Mouse (Mus musculus) cerebellum, adult 2 months (tissue): ENCODE measurements around the gene Hibadh.

Source experiments
- CTCF ChIP-seq: fragments of 200-500 bp; IDR thresholded peaks from 2 replicates; pipeline ENCODE4 v1.5.1; 2011; ENCODE audit warnings: low read depth, mild to moderate bottlenecking, control low read depth, low read length, moderate library complexity, borderline replicate concordance; ENCODE audit not compliant: insufficient read depth
- POLR2A ChIP-seq: fragments of 200-500 bp; IDR thresholded peaks from 2 replicates; pipeline ENCODE4 v1.6.1; 2011; ENCODE audit warnings: low read length, control low read depth, borderline replicate concordance; ENCODE audit not compliant: insufficient read depth

DNA sequence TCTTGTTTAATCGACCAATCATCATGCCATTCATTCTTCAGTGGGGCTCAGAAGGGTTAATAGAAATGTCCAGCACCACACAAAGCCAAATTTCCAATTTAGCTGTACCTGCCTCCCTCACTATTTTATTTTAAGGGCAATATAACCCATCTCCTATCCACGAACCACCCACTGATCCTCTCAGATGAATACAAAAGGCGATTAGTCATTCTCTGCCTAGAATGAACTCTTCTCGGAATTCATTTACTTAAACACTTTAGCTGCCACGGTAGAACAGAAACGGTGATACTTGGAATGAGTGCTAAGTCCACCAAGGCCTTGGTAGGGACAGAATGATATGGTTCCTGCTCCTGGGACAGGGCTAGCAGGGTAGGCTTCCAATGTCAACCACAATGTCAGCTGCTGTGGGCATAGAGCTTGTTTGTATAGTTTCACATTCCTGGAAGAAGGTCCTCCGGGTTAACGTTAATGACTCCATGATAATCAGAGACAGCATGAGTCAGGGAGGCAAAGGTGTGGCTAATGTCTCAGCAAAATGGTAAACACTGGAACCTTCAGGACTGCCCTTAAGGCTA, 40.4 kb upstream of the Hibadh start:
- TF ChIP-seq POLR2A (no peak), CTCF (no peak)
